Mouse (Mus musculus) heart, embryonic 12.5 days (tissue): ENCODE measurements around the gene Dclk1. TPM values are rescaled to one million over a fixed set of nuclear protein-coding genes. Genes with fewer than 3 reads are reported as not detected.
A peak's percentile ranks its signal among the peaks of the same experiment; 100 is the strongest.

Experiments used
- ATAC-seq: fragments of 200-750 bp; cut with Nextera tagmentation; 2 replicates; pipeline ENCODE4 v1.8.0; 2017; ENCODE audit warnings: moderate TSS enrichment, moderate library complexity; ENCODE audit not compliant: insufficient number of reproducible peaks, low FRiP score
- H3K27ac ChIP-seq: fragments of 300-500 bp; sonication (generic); 2 replicates; pipeline ENCODE4 v1.5.1; 2016; ENCODE audit warnings: mild to moderate bottlenecking, moderate library complexity; ENCODE audit not compliant: poor library complexity, severe bottlenecking
- H3K27me3 ChIP-seq: fragments of 300-500 bp; sonication (generic); replicated peaks from 2 replicates; pipeline ENCODE4 v1.6.1; 2016; ENCODE audit warnings: mild to moderate bottlenecking, moderate library complexity
- H3K36me3 ChIP-seq: fragments of 300-500 bp; sonication (generic); 2 replicates; pipeline ENCODE4 v1.6.1; 2016; ENCODE audit warnings: mild to moderate bottlenecking, moderate library complexity
- H3K4me1 ChIP-seq: fragments of 300-500 bp; sonication (generic); replicated peaks from 2 replicates; pipeline ENCODE4 v1.6.1; 2016; ENCODE audit warnings: mild to moderate bottlenecking
- H3K4me2 ChIP-seq: fragments of 300-500 bp; sonication (generic); 2 replicates; pipeline ENCODE4 v1.6.1; 2016; ENCODE audit warnings: mild to moderate bottlenecking, moderate library complexity
- H3K4me3 ChIP-seq: fragments of 300-500 bp; sonication (generic); 2 replicates; pipeline ENCODE4 v1.5.1; 2016; ENCODE audit warnings: mild to moderate bottlenecking
- H3K9ac ChIP-seq: fragments of 300-500 bp; sonication (generic); 2 replicates; pipeline ENCODE4 v1.6.1; 2016; ENCODE audit warnings: mild to moderate bottlenecking, moderate library complexity
- H3K9me3 ChIP-seq: fragments of 300-500 bp; sonication (generic); replicated peaks from 2 replicates; pipeline ENCODE4 v1.6.1; 2016; ENCODE audit warnings: mild to moderate bottlenecking, moderate library complexity
- WGBS: fragments of 180-500 bp; shearing (Covaris S2); methylation state at CpG from one replicate; pipeline ENCODE4 v1.1.7; 2016; 5-methylcytosine and 5-hydroxymethylcytosine counted together
- polyA plus RNA-seq: library from polyadenylated mRNA; unstranded; fragments of >200 nt; fragmentation: Nextera tagmentation; extraction: Ambion mirVana; gene quantifications from 2 replicates; pipeline ENCODE4 v1.2.1, GENCODE M21; 2016

The Dclk1 gene
- polyA plus RNA-seq, 1 experiment from 2014 or later, result 8.6 TPM

GRCm38 (mm10) chr3:55260139-55260538, 18.0 kb downstream of the Dclk1 start:
- peaks cover 12% of the 10 kb centered on the region for H3K4me1 ChIP-seq
- peak overlapping the region; percentile 21; the same call in 1 of the 2 replicates for H3K4me2 ChIP-seq
- H3K9me3 ChIP-seq, result no peaks in the 10 kb centered on the region
- H3K27me3 ChIP-seq, result no peaks in the 10 kb centered on the region
- no peak for ATAC-seq
- 58% methylated on average over 7 of the region's 7 CpGs for WGBS
- no peak overlapping the region for H3K27ac ChIP-seq
- H3K4me3 ChIP-seq, result no peak overlapping the region
- H3K9ac ChIP-seq, result no peak overlapping the region
- no peaks in the 10 kb centered on the region for H3K36me3 ChIP-seq

- Histone ChIP-seq H3K4me2 (no peak overlapping the region), H3K27me3 (no peaks in the 10 kb centered on the region), H3K4me3 (no peak overlapping the region), H3K27ac (no peak overlapping the region), H3K4me1 (0 out of 2 replicates have a peak, but pooled peaks cover 4% of the 10 kb centered on the region), H3K9ac (no peak overlapping the region), H3K9me3 (0 out of 2 replicates have a peak, but pooled peaks cover 3% of the 10 kb centered on the region), H3K36me3 (no peaks in the 10 kb centered on the region)
- 87% methylated on average over 5 of the region's 5 CpGs for WGBS
- no peak for ATAC-seq
These were observed 23.9 kb downstream of the Dclk1 start for GRCm38 (mm10) chr3:55266091-55266490.

GRCm38 (mm10) chr3:55269802-55270201, 27.6 kb downstream of the Dclk1 start:
- H3K27ac ChIP-seq, result no peak overlapping the region
- no peak for ATAC-seq
- H3K36me3 ChIP-seq, result no peaks in the 10 kb centered on the region
- H3K9me3 ChIP-seq, result 0 out of 2 replicates have a peak, but pooled peaks cover 3% of the 10 kb centered on the region
- no peak overlapping the region for H3K4me3 ChIP-seq
- no peak overlapping the region for H3K4me2 ChIP-seq
- WGBS, result 55% methylated on average over 4 of the region's 4 CpGs
- H3K4me1 ChIP-seq, result peaks cover 12% of the 10 kb centered on the region
- H3K9ac ChIP-seq, result no peak overlapping the region
- H3K27me3 ChIP-seq, result no peaks in the 10 kb centered on the region

- H3K4me2 ChIP-seq, result no peak overlapping the region
- H3K4me3 ChIP-seq, result no peak overlapping the region
- 0 out of 2 replicates have a peak, but pooled peaks cover 3% of the 10 kb centered on the region for H3K9me3 ChIP-seq
- 77% methylated on average over 3 of the region's 3 CpGs for WGBS
- no peaks in the 10 kb centered on the region for H3K27me3 ChIP-seq
- H3K9ac ChIP-seq, result no peak overlapping the region
- ATAC-seq, result no peak
- no peaks in the 10 kb centered on the region for H3K36me3 ChIP-seq
- no peak overlapping the region for H3K27ac ChIP-seq
- peaks cover 12% of the 10 kb centered on the region for H3K4me1 ChIP-seq
These were observed 28.2 kb downstream of the Dclk1 start for GRCm38 (mm10) chr3:55270345-55270744.

GRCm38 (mm10) chr3:55270920-55271319, 28.8 kb downstream of the Dclk1 start:
- WGBS, result 78% methylated on average over 5 of the region's 5 CpGs
- Histone ChIP-seq H3K36me3 (no peaks in the 10 kb centered on the region), H3K9me3 (0 out of 2 replicates have a peak, but pooled peaks cover 3% of the 10 kb centered on the region), H3K27ac (no peak overlapping the region), H3K4me2 (no peak overlapping the region), H3K4me1 (peaks cover 12% of the 10 kb centered on the region), H3K9ac (no peak overlapping the region), H3K27me3 (no peaks in the 10 kb centered on the region), H3K4me3 (no peak overlapping the region)
- ATAC-seq, result no peak

GRCm38 (mm10) chr3:55272536-55272935, 30.4 kb downstream of the Dclk1 start:
- Histone ChIP-seq H3K9ac (no peak overlapping the region), H3K27ac (no peak overlapping the region; the same call in 1 of the 2 replicates), H3K36me3 (no peaks in the 10 kb centered on the region), H3K4me3 (no peak overlapping the region), H3K9me3 (no peaks in the 10 kb centered on the region), H3K4me1 (peaks cover 12% of the 10 kb centered on the region), H3K27me3 (no peaks in the 10 kb centered on the region), H3K4me2 (no peak overlapping the region)
- WGBS, result 61% methylated on average over 6 of the region's 6 CpGs
- ATAC-seq, result peak; percentile 36; the same call in 1 of the 2 replicates

- Histone ChIP-seq H3K4me3 (no peak overlapping the region), H3K36me3 (no peaks in the 10 kb centered on the region), H3K4me1 (peaks cover 9% of the 10 kb centered on the region), H3K9me3 (no peaks in the 10 kb centered on the region), H3K27me3 (no peaks in the 10 kb centered on the region), H3K9ac (no peak overlapping the region), H3K27ac (no peak overlapping the region), H3K4me2 (no peak overlapping the region)
- ATAC-seq, result no peak
- WGBS, result 81% methylated on average over 3 of the region's 3 CpGs
These were observed 34.3 kb downstream of the Dclk1 start for GRCm38 (mm10) chr3:55276446-55276845.

- H3K27me3 ChIP-seq, result no peaks in the 10 kb centered on the region
- H3K36me3 ChIP-seq, result no peaks in the 10 kb centered on the region
- no peak for ATAC-seq
- H3K4me1 ChIP-seq, result peaks cover 9% of the 10 kb centered on the region
- no peaks in the 10 kb centered on the region for H3K9me3 ChIP-seq
- no peak overlapping the region for H3K9ac ChIP-seq
- WGBS, result 88% methylated on average over 1 of the region's 1 CpGs
- H3K4me3 ChIP-seq, result no peak overlapping the region
- no peak overlapping the region for H3K27ac ChIP-seq
- no peak overlapping the region for H3K4me2 ChIP-seq
These were observed 34.7 kb downstream of the Dclk1 start for GRCm38 (mm10) chr3:55276851-55277250.

GRCm38 (mm10) chr3:55277829-55278228, 35.7 kb downstream of the Dclk1 start:
- Histone ChIP-seq H3K4me2 (no peak overlapping the region), H3K4me3 (no peak overlapping the region), H3K36me3 (no peaks in the 10 kb centered on the region), H3K9me3 (no peaks in the 10 kb centered on the region), H3K27ac (no peak overlapping the region), H3K4me1 (peaks cover 7% of the 10 kb centered on the region), H3K9ac (no peak overlapping the region), H3K27me3 (no peaks in the 10 kb centered on the region)
- 59% methylated on average over 1 of the region's 1 CpGs for WGBS
- ATAC-seq, result no peak

- Histone ChIP-seq H3K27me3 (no peaks in the 10 kb centered on the region), H3K36me3 (no peaks in the 10 kb centered on the region), H3K9ac (no peak overlapping the region), H3K4me3 (no peak overlapping the region), H3K27ac (no peak overlapping the region), H3K9me3 (no peaks in the 10 kb centered on the region), H3K4me2 (no peak overlapping the region), H3K4me1 (peaks cover under 1% of the 10 kb centered on the region; the same call in 1 of the 2 replicates)
- no peak for ATAC-seq
- WGBS, result 80% methylated on average over 4 of the region's 4 CpGs
These were observed 37.8 kb downstream of the Dclk1 start for GRCm38 (mm10) chr3:55279923-55280322.

- Histone ChIP-seq H3K4me1 (peaks cover 6% of the 10 kb centered on the region; the same call in 1 of the 2 replicates), H3K4me3 (no peak overlapping the region), H3K4me2 (no peak overlapping the region), H3K36me3 (no peaks in the 10 kb centered on the region), H3K9ac (no peak overlapping the region), H3K27ac (no peak overlapping the region), H3K27me3 (no peaks in the 10 kb centered on the region), H3K9me3 (no peaks in the 10 kb centered on the region)
- no peak for ATAC-seq
These were observed 38.3 kb downstream of the Dclk1 start for GRCm38 (mm10) chr3:55280471-55280870.

- H3K27me3 ChIP-seq, result no peaks in the 10 kb centered on the region
- no peaks in the 10 kb centered on the region for H3K9me3 ChIP-seq
- no peaks in the 10 kb centered on the region for H3K36me3 ChIP-seq
- WGBS, result 61% methylated on average over 3 of the region's 3 CpGs
- no peak overlapping the region for H3K4me3 ChIP-seq
- H3K27ac ChIP-seq, result no peak overlapping the region
- no peak overlapping the region for H3K4me2 ChIP-seq
- H3K4me1 ChIP-seq, result peaks cover 6% of the 10 kb centered on the region; the same call in 1 of the 2 replicates
- no peak overlapping the region for H3K9ac ChIP-seq
- no peak for ATAC-seq
These were observed 42.1 kb downstream of the Dclk1 start for GRCm38 (mm10) chr3:55284215-55284614.
